Mouse (Mus musculus) embryonic facial prominence, embryonic 14.5 days (tissue): ENCODE measurements around the gene Endou. TPM values are rescaled to one million over a fixed set of nuclear protein-coding genes. Genes with fewer than 3 reads are reported as not detected.
A peak's percentile ranks its signal among the peaks of the same experiment; 100 is the strongest.

Experiments
- ATAC-seq: fragments of 200-750 bp; cut with Nextera tagmentation; 2 replicates; pipeline ENCODE4 v1.8.0; 2017; ENCODE audit warnings: low read depth, moderate number of reproducible peaks, moderate TSS enrichment
- DNase-seq: peaks from one replicate; pipeline ENCODE4 v3.0.0-alpha.2; 2015; ENCODE audit warnings: low spot score
- H3K27ac ChIP-seq: fragments of 300-500 bp; sonication (generic); replicated peaks from 2 replicates; pipeline ENCODE4 v1.5.1; 2014; ENCODE audit warnings: low read depth, mild to moderate bottlenecking, low read length, moderate library complexity
- H3K27me3 ChIP-seq: fragments of 300-500 bp; sonication (generic); replicated peaks from 2 replicates; pipeline ENCODE4 v1.6.1; 2014; ENCODE audit warnings: low read length; ENCODE audit not compliant: control insufficient read depth, insufficient read depth
- H3K36me3 ChIP-seq: fragments of 300-500 bp; sonication (generic); 2 replicates; pipeline ENCODE4 v1.6.1; 2014; ENCODE audit warnings: low read length, mixed read lengths; ENCODE audit not compliant: control insufficient read depth, insufficient read depth
- H3K4me1 ChIP-seq: fragments of 300-500 bp; sonication (generic); 2 replicates; pipeline ENCODE4 v1.6.1; 2014; ENCODE audit warnings: antibody characterized with exemption, low read length; ENCODE audit not compliant: control insufficient read depth, insufficient read depth
- H3K4me2 ChIP-seq: fragments of 300-500 bp; sonication (generic); 2 replicates; pipeline ENCODE4 v1.6.1; 2014; ENCODE audit warnings: low read depth, mild to moderate bottlenecking, low read length, moderate library complexity, mixed read lengths
- H3K4me3 ChIP-seq: fragments of 300-500 bp; sonication (generic); 2 replicates; pipeline ENCODE4 v1.5.1; 2014; ENCODE audit warnings: low read depth, mild to moderate bottlenecking, low read length
- H3K9ac ChIP-seq: fragments of 300-500 bp; sonication (generic); 2 replicates; pipeline ENCODE4 v1.6.1; 2014; ENCODE audit warnings: low read depth, mild to moderate bottlenecking, low read length, moderate library complexity, mixed read lengths
- H3K9me3 ChIP-seq: fragments of 300-500 bp; sonication (generic); 2 replicates; pipeline ENCODE4 v1.6.1; 2016; ENCODE audit warnings: low read length; ENCODE audit not compliant: control insufficient read depth
- WGBS: fragments of 180-500 bp; shearing (Covaris S2); extraction: QIAGEN DNeasy Blood & Tissue Kit; methylation state at CpG from one replicate; pipeline ENCODE4 v1.1.7; 2014; 5-methylcytosine and 5-hydroxymethylcytosine counted together
- polyA plus RNA-seq: library from polyadenylated mRNA; unstranded; fragments of >200 nt; fragmentation: Nextera tagmentation; extraction: Ambion mirVana; gene quantifications from 2 replicates; pipeline ENCODE4 v1.2.1, GENCODE M21; 2014

Gene Endou
- polyA plus RNA-seq, result 4.1 and 6.2 TPM in 2 replicates

DNA sequence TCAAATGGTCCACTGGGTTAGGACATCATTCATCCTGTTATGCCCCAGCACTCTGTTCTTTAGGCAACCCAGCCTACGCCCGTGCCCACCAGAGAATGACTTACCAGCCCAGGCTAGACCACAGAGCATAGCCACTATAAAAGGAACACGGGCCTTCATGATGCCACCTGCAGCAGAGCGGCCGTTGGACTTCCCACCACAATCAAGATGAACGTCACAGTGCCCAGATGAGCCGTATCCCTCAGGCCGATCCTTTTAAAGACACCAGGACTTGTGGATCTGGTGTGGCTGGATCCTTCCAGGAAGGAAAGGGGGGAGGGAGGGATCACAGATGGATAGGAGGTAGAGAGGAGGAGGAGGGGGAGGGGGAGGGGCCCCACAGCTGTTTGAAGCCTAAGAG, at the start of gene Endou:
Endou (minus strand) TSS at position 229 of the 400 bp plus-strand sequence.
- WGBS, result 90% methylated on average over 8 of the region's 8 CpGs
- Histone ChIP-seq H3K4me3 (no peak within 1 kb of the TSS), H3K4me1 (no peaks in the 10 kb centered on the region), H3K27me3 (no peaks in the 10 kb centered on the region), H3K9ac (no peak within 1 kb of the TSS), H3K4me2 (no peak within 1 kb of the TSS), H3K27ac (no peak within 1 kb of the TSS), H3K9me3 (0 out of 2 replicates have a peak, but pooled peaks cover 3% of the 10 kb centered on the region), H3K36me3 (no peaks in the 10 kb centered on the region)
- DNase-seq, result no peak
- no peak for ATAC-seq

DNA sequence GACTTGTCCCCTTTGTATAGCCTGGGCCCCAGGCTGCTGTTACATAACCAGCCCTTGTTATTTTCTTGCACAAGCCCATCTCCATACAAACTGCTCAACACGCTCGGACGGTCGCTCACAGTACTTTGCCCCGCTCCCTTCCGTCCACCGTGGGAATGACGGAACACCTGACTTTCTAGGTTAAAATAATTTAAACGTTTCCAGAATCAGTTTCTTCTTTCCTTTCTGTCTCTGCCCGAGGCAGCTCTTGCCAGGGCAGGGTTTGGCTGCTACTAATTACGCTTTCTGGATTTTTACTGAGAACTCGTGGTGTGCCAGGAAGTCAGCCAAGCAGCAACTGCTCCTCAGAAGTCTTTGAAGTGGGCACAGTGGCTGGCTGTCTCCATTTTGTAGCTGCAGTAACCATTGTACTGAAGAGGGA, 49.5 kb upstream of the Endou start:
- peak overlapping the region; percentile 11; the same call in 1 of the 2 replicates for H3K4me2 ChIP-seq
- peak overlapping the region; percentile 56; the same call in 1 of the 2 replicates for H3K27ac ChIP-seq
- WGBS, result 39% methylated on average over 12 of the region's 12 CpGs
- H3K9ac ChIP-seq, result no peak overlapping the region
- H3K27me3 ChIP-seq, result no peaks in the 10 kb centered on the region
- H3K4me1 ChIP-seq, result peaks cover 23% of the 10 kb centered on the region
- H3K9me3 ChIP-seq, result no peaks in the 10 kb centered on the region
- H3K36me3 ChIP-seq, result no peaks in the 10 kb centered on the region
- ATAC-seq (no peak), DNase-seq (peak; percentile 64)
- H3K4me3 ChIP-seq, result no peak overlapping the region

DNA sequence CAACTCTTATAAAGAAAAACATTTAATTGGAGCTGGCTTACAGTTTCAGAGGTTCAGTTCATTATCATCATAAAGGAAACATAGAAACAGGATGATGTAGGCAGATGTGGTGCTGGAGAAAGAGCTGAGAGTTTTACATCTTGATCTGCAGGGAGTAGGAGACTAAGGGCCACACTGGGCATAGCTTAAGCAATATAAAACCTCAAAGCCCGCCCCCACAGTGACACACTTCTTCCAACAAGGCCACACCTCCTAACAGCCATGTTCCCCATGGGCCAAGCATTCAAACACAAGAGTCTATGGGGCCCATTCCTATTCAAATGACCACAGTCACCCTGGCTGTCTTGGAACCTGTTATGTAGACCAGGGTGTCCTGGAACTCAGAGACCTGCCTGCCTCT, 48.4 kb upstream of the Endou start:
- H3K9me3 ChIP-seq, result no peaks in the 10 kb centered on the region
- WGBS, result 85% methylated on average over 1 of the region's 1 CpGs
- ATAC-seq (no peak), DNase-seq (no peak)
- no peaks in the 10 kb centered on the region for H3K36me3 ChIP-seq
- H3K4me3 ChIP-seq, result no peak overlapping the region
- H3K4me1 ChIP-seq, result peaks cover 18% of the 10 kb centered on the region
- H3K27me3 ChIP-seq, result no peaks in the 10 kb centered on the region
- H3K27ac ChIP-seq, result no peak overlapping the region
- H3K4me2 ChIP-seq, result no peak overlapping the region
- H3K9ac ChIP-seq, result no peak overlapping the region

DNA sequence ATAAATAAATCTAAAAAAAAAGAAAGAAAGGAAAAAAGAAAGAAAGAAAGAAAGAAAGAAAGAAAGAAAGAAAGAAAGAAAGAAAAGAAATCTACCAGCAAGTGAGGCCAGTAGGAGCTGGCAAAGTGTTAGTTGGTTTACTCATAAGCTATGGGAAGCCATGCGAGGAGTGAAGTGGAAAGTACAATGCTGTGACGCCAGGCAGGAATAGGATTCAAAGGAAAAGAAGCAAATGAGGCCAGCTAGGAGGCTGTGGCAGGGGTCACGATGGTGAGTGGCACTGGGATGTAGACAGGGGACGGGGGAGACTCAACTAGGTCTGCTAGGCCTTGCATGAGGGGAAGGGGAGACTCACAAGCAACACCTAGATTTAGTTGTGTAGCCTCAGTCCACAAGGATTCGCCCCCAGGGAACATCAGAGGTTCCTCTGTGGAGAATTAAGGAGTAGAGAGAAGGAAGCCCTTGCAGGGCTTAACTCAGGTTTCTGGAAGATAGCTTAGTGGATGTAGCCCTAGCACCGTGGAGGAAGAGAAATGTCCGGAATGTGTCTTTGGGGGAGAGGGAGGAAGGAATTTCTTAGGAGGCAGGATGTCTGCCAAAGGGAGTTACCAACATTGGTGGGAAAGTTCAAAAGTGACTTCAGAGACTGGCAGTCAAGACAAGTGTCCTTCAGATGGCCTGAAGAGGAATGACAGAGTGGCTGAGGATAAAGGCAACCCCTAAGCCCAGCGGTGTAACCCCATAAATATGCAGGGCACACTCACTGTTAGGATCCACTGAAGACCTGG, 47.4 kb upstream of the Endou start, which contains the start of gene Slc48a1:
Slc48a1 (plus strand) TSS at position 210 of the 788 bp plus-strand sequence.
- Histone ChIP-seq H3K9me3 (no peaks in the 10 kb centered on the region), H3K36me3 (no peaks in the 10 kb centered on the region), H3K27me3 (no peaks in the 10 kb centered on the region), H3K4me1 (peaks cover 25% of the 10 kb centered on the region), H3K4me2 (no peak within 1 kb of the TSS), H3K4me3 (no peak within 1 kb of the TSS), H3K27ac (no peak within 1 kb of the TSS), H3K9ac (no peak within 1 kb of the TSS)
- ATAC-seq (no peak), DNase-seq (peak; percentile 41)
- WGBS, result 68% methylated on average over 8 of the region's 8 CpGs

DNA sequence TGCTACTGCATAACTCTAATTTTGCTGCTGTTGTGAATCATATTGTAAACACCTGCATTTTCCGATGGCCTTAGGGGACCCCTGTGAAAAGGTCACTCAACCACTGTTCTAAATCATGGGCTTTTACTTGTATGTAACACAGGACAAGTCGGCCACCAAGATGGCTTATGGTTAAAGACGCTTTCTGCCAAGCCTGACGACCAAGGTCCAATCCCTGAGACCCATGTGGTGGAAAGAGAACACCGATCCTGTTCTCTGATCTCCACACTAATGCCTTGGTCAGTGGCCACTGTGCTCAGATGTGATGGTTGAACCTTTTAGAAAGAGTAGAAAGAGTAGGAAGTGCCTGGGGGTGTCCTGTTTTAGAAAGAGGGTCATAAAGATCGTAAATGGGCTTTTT, 45.8 kb upstream of the Endou start:
- H3K4me2 ChIP-seq, result no peak overlapping the region
- no peaks in the 10 kb centered on the region for H3K27me3 ChIP-seq
- no peak for DNase-seq
- H3K9me3 ChIP-seq, result no peaks in the 10 kb centered on the region
- no peaks in the 10 kb centered on the region for H3K36me3 ChIP-seq
- no peak overlapping the region for H3K4me3 ChIP-seq
- WGBS, result 75% methylated on average over 6 of the region's 6 CpGs
- H3K9ac ChIP-seq, result no peak overlapping the region
- peaks cover 29% of the 10 kb centered on the region for H3K4me1 ChIP-seq
- no peak overlapping the region for H3K27ac ChIP-seq
- no peak for ATAC-seq

DNA sequence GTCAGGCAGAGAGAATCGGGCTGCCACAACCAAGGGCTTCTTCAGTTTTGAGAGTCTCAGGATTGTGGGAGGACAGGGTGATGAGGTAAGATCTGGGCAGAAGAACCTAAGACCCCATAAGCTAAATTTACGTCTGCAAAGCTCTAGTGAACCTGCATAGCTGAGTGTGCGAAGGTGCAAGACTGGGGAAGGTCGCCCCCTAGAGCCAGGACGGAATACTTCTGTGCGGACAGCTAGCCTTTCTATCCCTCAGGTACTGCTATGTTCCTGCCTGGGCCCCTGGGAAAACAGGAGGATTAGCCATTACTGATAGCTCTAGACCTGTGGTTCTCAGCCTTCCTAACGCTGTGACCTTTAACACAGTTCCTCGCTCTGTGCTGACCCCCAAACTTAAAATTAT, 45.4 kb upstream of the Endou start:
- Histone ChIP-seq H3K27me3 (no peaks in the 10 kb centered on the region), H3K4me3 (no peak overlapping the region), H3K36me3 (no peaks in the 10 kb centered on the region), H3K4me2 (no peak overlapping the region), H3K9me3 (no peaks in the 10 kb centered on the region), H3K27ac (no peak overlapping the region), H3K4me1 (peaks cover 25% of the 10 kb centered on the region), H3K9ac (no peak overlapping the region)
- 12% methylated on average over 8 of the region's 8 CpGs for WGBS
- DNase-seq, result peak; percentile 67
- peak; percentile 54; the same call in 1 of the 2 replicates for ATAC-seq

DNA sequence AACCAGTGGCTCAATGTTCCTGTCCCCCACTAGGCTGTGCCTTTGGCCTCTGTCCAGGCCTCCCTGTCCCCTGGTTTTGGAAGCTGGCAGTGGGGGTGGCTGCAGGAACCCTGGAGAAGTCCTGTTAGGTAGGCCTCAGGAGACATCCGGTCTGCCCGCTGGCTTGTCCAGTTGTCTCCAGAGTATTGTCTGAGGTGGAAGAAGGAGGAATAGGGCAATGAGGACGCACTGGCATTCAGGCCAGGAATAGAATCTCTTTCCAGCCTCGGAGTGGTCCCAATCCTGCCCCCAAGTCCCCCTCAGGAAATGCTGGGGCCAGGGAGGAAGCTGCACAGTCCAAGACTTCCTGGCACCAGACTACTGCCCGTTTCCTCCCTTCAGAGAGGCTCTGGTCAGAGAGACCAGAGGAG, 42.8 kb upstream of the Endou start:
- Histone ChIP-seq H3K4me2 (no peak overlapping the region), H3K9me3 (no peaks in the 10 kb centered on the region), H3K36me3 (no peaks in the 10 kb centered on the region), H3K4me3 (no peak overlapping the region), H3K4me1 (peaks cover 20% of the 10 kb centered on the region), H3K27ac (peak overlapping the region; percentile 66), H3K9ac (no peak overlapping the region), H3K27me3 (no peaks in the 10 kb centered on the region)
- ATAC-seq (no peak), DNase-seq (peak; percentile 28)
- WGBS, result 56% methylated on average over 5 of the region's 5 CpGs

DNA sequence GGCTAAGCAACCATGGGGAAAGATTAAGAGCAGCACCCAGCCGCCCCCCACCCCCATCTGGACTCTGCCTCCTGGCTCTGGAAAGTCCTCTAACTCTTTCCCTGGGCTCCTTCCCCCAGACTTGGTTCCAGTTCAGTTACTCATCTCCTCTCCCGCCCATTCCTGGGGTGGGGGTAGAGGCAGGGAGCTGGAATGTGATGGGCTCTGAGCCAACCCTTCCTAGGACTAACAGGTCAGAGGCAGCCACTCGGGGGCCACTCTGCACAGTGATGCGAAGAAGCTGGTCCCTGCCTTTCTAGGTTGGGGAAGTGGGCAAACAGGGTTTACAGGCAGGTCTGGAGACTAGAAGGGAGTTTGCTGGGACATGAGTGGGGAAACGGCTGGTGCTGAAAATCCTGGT, 42.0 kb upstream of the Endou start:
- peak; percentile 69 for ATAC-seq
- no peak overlapping the region for H3K4me2 ChIP-seq
- peak overlapping the region; percentile 66 for H3K27ac ChIP-seq
- no peak overlapping the region for H3K4me3 ChIP-seq
- peak; percentile 91 for DNase-seq
- H3K27me3 ChIP-seq, result no peaks in the 10 kb centered on the region
- H3K36me3 ChIP-seq, result no peaks in the 10 kb centered on the region
- H3K4me1 ChIP-seq, result peaks cover 22% of the 10 kb centered on the region
- H3K9me3 ChIP-seq, result no peaks in the 10 kb centered on the region
- H3K9ac ChIP-seq, result no peak overlapping the region
- WGBS, result 16% methylated on average over 5 of the region's 5 CpGs

DNA sequence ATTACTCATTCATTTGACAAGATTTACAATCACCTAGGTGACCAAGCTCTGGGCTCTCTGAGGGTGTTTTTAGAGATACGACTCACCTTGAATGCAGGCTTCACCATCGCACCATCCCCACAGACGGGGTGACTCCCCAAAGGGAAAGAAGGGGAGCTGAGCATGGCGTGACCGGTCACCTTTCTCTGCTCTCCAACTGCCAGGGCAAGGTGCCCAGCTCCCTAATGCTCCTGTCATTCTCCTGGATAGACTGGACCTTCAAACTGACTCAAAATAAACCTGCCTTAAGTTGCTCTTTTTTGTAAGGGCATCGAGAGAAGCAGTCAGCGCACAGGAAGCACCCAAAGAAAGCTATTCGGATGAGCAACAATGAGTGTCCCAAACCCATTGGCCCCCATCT, 39.1 kb upstream of the Endou start:
- 84% methylated on average over 8 of the region's 8 CpGs for WGBS
- ATAC-seq, result no peak
- DNase-seq, result no peak
- Histone ChIP-seq H3K9me3 (no peaks in the 10 kb centered on the region), H3K27me3 (peaks cover 16% of the 10 kb centered on the region), H3K9ac (no peak overlapping the region), H3K27ac (no peak overlapping the region), H3K4me1 (peaks cover 38% of the 10 kb centered on the region), H3K4me2 (no peak overlapping the region), H3K4me3 (no peak overlapping the region), H3K36me3 (no peaks in the 10 kb centered on the region)
